Mouse (Mus musculus) CH12.LX (cell line): ENCODE measurements at regions not wholly inside any gene's neighbourhood (a gene's known extent, or its start where the extent isn't known, plus 50 kb on each side); places are given as distances from the start of the nearest gene placed in this dataset.
A peak's percentile ranks its signal among the peaks of the same experiment; 100 is the strongest.

Experiments
- DNase-seq: peaks from one replicate; pipeline ENCODE4 v3.0.0-alpha.2; 2013; ENCODE audit errors: extremely low read depth
- H3K27ac ChIP-seq: 2 replicates; pipeline ENCODE4 v1.5.1; 2012; ENCODE audit warnings: low read depth, mild to moderate bottlenecking, control low read depth, moderate library complexity; ENCODE audit not compliant: insufficient read depth
- H3K27me3 ChIP-seq: replicated peaks from 2 replicates; pipeline ENCODE3; 2012; ENCODE audit warnings: inconsistent platforms
- H3K36me3 ChIP-seq, 2 experiments: replicated peaks in 1 of 2; 2 replicates each; pipeline versions ENCODE3 to v1.6.1; 2012; ENCODE audit warnings: inconsistent platforms in 1 of 2, low read length in 1 of 2, mild to moderate bottlenecking in 1 of 2, mixed read lengths in 1 of 2, moderate library complexity in 1 of 2; ENCODE audit not compliant: control insufficient read depth in 1 of 2, insufficient read depth in 1 of 2
- H3K4me1 ChIP-seq, 2 experiments: 2 replicates each; pipeline ENCODE4 v1.6.1; 2012; ENCODE audit warnings: inconsistent platforms in 1 of 2, moderate library complexity in 1 of 2; ENCODE audit not compliant: insufficient read depth in 2 of 2, control insufficient read depth in 1 of 2
- H3K4me2 ChIP-seq: 2 replicates; pipeline ENCODE4 v1.6.1; 2012; ENCODE audit warnings: low read depth, mild to moderate bottlenecking, control low read depth; ENCODE audit not compliant: poor library complexity, insufficient read depth, severe bottlenecking
- H3K4me3 ChIP-seq, 3 experiments: fragments of 150-350 bp in 1 of 3; sonication (generic) in 1 of 3; replicated peaks in 1 of 3; 2 replicates each; pipeline versions ENCODE3 to v1.5.1; 2011 to 2012; ENCODE audit warnings: low read depth in 2 of 3, low read length in 2 of 3, mild to moderate bottlenecking in 2 of 3, moderate library complexity in 2 of 3, control low read depth in 1 of 3, improper control_type of control experiment in 1 of 3, inconsistent platforms in 1 of 3, mixed read lengths in 1 of 3; ENCODE audit not compliant: poor library complexity in 1 of 3
- H3K79me2 ChIP-seq: replicated peaks from 2 replicates; pipeline ENCODE4 v1.6.1; 2012; ENCODE audit warnings: mild to moderate bottlenecking, moderate library complexity; ENCODE audit not compliant: control insufficient read depth, poor library complexity, insufficient read depth, severe bottlenecking; ENCODE audit errors: extremely low read depth
- H3K9ac ChIP-seq: 2 replicates; pipeline ENCODE4 v1.6.1; 2012; ENCODE audit warnings: low read depth, mild to moderate bottlenecking, control low read depth, moderate library complexity; ENCODE audit not compliant: insufficient read depth
- H3K9me3 ChIP-seq: replicated peaks from 2 replicates; pipeline ENCODE3; 2012; ENCODE audit warnings: low read length, inconsistent platforms, mixed read lengths
- BHLHE40 ChIP-seq: IDR thresholded peaks from 2 replicates; pipeline ENCODE4 v1.6.1; 2011; ENCODE audit warnings: mild to moderate bottlenecking, low read depth, low read length, improper control_type of control experiment
- CHD1 ChIP-seq: IDR thresholded peaks from 2 replicates; pipeline ENCODE4 v1.6.1; 2012; ENCODE audit warnings: low read depth, low read length, improper control_type of control experiment, inconsistent platforms
- CHD2 ChIP-seq: IDR thresholded peaks from 2 replicates; pipeline ENCODE4 v1.6.1; 2011; ENCODE audit warnings: low read length, improper control_type of control experiment
- CTCF ChIP-seq, 2 experiments: IDR thresholded peaks in 1 of 2; conservative IDR thresholded peaks in 1 of 2; 2 replicates each; pipeline ENCODE4 v1.5.1; 2011 to 2012; ENCODE audit warnings: low read depth in 2 of 2, low read length in 2 of 2, improper control_type of control experiment in 1 of 2, inconsistent platforms in 1 of 2, mild to moderate bottlenecking in 1 of 2, moderate library complexity in 1 of 2
- ETS1 ChIP-seq: conservative IDR thresholded peaks from 2 replicates; pipeline ENCODE4 v1.6.1; 2012; ENCODE audit warnings: low read depth, mild to moderate bottlenecking, inconsistent platforms, low read length, improper control_type of control experiment, moderate library complexity
- GABPA ChIP-seq: IDR thresholded peaks from 2 replicates; pipeline ENCODE4 v1.6.1; 2012; ENCODE audit warnings: low read depth, low read length, improper control_type of control experiment, inconsistent platforms; ENCODE audit not compliant: insufficient replicate concordance
- JUND ChIP-seq: conservative IDR thresholded peaks from 2 replicates; pipeline ENCODE4 v1.6.1; 2011; ENCODE audit warnings: low read depth, low read length, improper control_type of control experiment
- KAT2A ChIP-seq: IDR thresholded peaks from 2 replicates; pipeline ENCODE4 v1.6.1; 2012; ENCODE audit warnings: low read length, improper control_type of control experiment, inconsistent platforms; ENCODE audit not compliant: insufficient replicate concordance
- MAZ ChIP-seq: IDR thresholded peaks from 2 replicates; pipeline ENCODE4 v1.6.1; 2012; ENCODE audit warnings: low read depth, mild to moderate bottlenecking, inconsistent platforms, low read length, improper control_type of control experiment, moderate library complexity
- MEF2A ChIP-seq: IDR thresholded peaks from 2 replicates; pipeline ENCODE4 v1.6.1; 2014; ENCODE audit warnings: low read depth, mild to moderate bottlenecking, inconsistent platforms, low read length, improper control_type of control experiment, borderline replicate concordance
- POLR2AphosphoS2 ChIP-seq: IDR thresholded peaks from 2 replicates; pipeline ENCODE4 v1.6.1; 2011; ENCODE audit warnings: low read depth, low read length, improper control_type of control experiment
- TBP ChIP-seq: conservative IDR thresholded peaks from 2 replicates; pipeline ENCODE4 v1.6.1; 2011; ENCODE audit warnings: low read depth, low read length, improper control_type of control experiment
- TCF12 ChIP-seq: IDR thresholded peaks from 2 replicates; pipeline ENCODE4 v1.6.1; 2014; ENCODE audit warnings: low read depth, mild to moderate bottlenecking, inconsistent platforms, low read length, improper control_type of control experiment
- ZKSCAN1 ChIP-seq: IDR thresholded peaks from 2 replicates; pipeline ENCODE4 v1.6.1; 2012; ENCODE audit warnings: low read depth, inconsistent platforms, low read length, improper control_type of control experiment, borderline replicate concordance
- dilution Hi-C: fragments of 300-500 bp; cut with MboI; formaldehyde crosslinking; loops from 2 replicates; pipeline ENCODE4 v1.14.3; 2020; ENCODE audit warnings: low sequenced_read_pairs; ENCODE audit not compliant: extremely low pct_unique_long_range_greater_than_20kb, extremely low pct_ligation_motif_present
- in situ Hi-C: fragments of 300-500 bp; cut with MboI; formaldehyde crosslinking; loops from 3 replicates; pipeline ENCODE4 v1.14.3; 2019; ENCODE audit warnings: low sequenced_read_pairs, low pct_ligation_motif_present, low pct_unique_long_range_greater_than_20kb, mixed read lengths

DNA sequence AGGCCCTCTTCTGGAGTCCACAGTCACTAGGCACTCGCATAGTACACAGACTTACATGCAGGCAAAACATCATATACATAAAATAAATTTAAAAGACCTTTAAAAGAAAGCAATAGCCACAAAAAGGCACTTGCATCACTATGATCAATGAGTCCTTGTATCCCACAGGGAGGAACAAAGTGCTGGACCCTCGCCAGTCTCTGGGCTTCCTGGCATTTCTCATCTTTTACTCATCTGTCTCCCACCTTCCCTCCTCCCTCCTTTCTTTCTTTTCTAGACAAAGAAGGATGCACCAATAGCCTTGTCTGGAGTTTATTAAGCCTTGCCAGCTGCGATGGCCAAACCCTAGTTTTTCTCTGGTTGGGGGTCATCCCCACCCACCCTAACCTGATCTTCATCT, 73.2 kb upstream of the Lipc start:
- Histone ChIP-seq H3K4me1 (peaks cover 0 to 21% of the 10 kb centered on the region in 2 experiments; a peak in 2 of 4 replicates), H3K36me3 (no peaks in the 10 kb centered on the region), H3K79me2 (no peaks in the 10 kb centered on the region), H3K4me3 (no peak overlapping the region), H3K9ac (no peak overlapping the region), H3K27ac (no peak overlapping the region), H3K27me3 (no peaks in the 10 kb centered on the region), H3K4me2 (no peak overlapping the region), H3K9me3 (no peaks in the 10 kb centered on the region)
- no peak for DNase-seq
- in situ Hi-C loops (no loop called here), dilution Hi-C loops (no loop called here)
- no peak for TF ChIP-seq KAT2A

DNA sequence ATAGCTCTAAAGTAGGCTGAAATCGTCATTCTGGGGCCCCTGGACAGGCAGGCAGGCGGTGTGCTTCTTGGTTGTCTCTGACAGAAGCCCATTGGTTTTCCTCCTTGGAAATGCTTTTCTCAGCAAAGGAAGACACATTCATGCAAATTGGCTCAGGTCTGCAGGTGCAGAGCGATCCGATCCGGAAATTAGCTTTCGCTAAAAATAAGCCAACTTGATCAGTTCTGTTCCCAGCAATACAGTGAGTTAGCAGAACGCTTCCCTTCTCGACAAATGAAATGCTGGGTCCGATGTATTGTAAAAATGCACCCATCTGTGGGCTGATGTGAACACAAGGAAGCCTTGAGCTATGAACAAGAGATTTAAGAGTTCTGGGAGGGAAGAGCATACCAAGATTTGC, 66.2 kb upstream of the Lipc start:
- no peaks in the 10 kb centered on the region for H3K27me3 ChIP-seq
- in situ Hi-C loops (loop anchor here (10.0 kb wide), 1 partner anchor 47 kb away; no protein-coding TSS in a partner anchor), dilution Hi-C loops (no loop called here)
- H3K79me2 ChIP-seq, result no peaks in the 10 kb centered on the region
- H3K36me3 ChIP-seq, result no peaks in the 10 kb centered on the region
- TF ChIP-seq MAZ, result no peak
- no peak for TF ChIP-seq JUND
- no peak for TF ChIP-seq CHD2
- no peak for TF ChIP-seq CTCF (conservative IDR thresholded peaks at IDR 0.05 in 1 of 2, IDR thresholded peaks at IDR 0.05 in 1 of 2; ENCODE audit: low read depth in 2 of 2, low read length in 2 of 2)
- TF ChIP-seq TCF12, result 0 out of 2 replicates have a peak, but pooled peaks have one; percentile 28
- peak; percentile 42 for TF ChIP-seq BHLHE40
- TF ChIP-seq ZKSCAN1, result no peak
- TF ChIP-seq POLR2AphosphoS2, result no peak
- 0 out of 2 replicates have a peak, but pooled peaks have one; percentile 16 for TF ChIP-seq KAT2A
- peak; percentile 13 for TF ChIP-seq ETS1
- no peak for TF ChIP-seq GABPA
- no peak for TF ChIP-seq CHD1
- no peak for TF ChIP-seq MEF2A
- no peak for TF ChIP-seq TBP
- peak overlapping the region; percentile 95 for H3K4me2 ChIP-seq
- H3K9me3 ChIP-seq, result no peaks in the 10 kb centered on the region
- peak; percentile 63 for DNase-seq
- H3K4me3 ChIP-seq, result peak overlapping the region; percentile 19 to 36 (median 20)
- peaks cover 15 to 40% of the 10 kb centered on the region in 2 experiments for H3K4me1 ChIP-seq
- peak overlapping the region; percentile 59; the same call in 1 of the 2 replicates for H3K27ac ChIP-seq
- peak overlapping the region; percentile 46 for H3K9ac ChIP-seq
